Mouse (Mus musculus): ENCODE data around the gene Sec63.

Sec63 gene

DNA sequence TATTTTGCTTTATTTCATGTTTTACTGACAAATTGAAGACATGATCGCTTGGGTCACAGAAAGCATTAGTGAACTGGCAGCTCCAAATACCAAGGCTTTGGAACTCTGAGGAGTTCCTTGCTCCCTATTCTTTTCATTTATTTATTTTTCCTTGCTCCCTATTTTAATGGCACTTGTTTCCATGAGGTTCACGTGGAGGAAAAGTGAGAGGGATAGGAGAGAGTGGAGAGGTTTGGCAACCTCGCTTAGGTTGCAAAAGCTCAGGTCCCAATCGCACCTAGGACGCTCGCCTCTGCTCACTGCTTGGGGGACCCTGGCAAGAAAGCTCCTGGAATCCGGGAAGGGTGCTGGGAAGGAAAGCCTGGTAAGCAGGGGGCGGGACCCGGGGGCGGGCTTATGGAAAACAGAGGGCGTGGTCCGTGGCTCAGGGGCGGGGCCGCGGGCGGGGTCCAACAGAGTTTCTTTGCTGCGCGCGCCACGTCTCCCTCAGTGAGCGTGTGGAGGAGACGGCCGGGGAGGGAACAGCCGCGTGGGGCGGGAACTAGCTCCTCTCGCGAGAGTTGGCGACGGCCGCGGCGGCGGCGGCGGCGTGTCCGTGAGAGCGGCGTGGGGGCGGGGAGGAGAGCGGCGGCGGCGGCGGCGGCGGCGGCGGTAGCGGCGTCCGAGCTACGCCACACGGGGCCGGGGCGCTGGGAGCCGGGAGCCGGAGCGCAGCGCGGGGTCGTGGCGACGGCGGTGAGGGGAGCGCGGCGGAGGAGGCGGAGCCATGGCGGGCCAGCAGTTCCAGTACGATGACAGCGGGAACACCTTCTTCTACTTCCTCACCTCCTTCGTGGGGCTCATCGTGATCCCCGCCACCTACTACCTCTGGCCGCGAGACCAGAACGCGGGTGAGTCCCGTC, at the start of gene Sec63:
Sec63 (plus strand) TSS at position 498 of the 902 bp plus-strand sequence.
- DNase-seq (ENCODE audit: low spot score in 2 of 2) = peak; percentile 93 to 97

DNA sequence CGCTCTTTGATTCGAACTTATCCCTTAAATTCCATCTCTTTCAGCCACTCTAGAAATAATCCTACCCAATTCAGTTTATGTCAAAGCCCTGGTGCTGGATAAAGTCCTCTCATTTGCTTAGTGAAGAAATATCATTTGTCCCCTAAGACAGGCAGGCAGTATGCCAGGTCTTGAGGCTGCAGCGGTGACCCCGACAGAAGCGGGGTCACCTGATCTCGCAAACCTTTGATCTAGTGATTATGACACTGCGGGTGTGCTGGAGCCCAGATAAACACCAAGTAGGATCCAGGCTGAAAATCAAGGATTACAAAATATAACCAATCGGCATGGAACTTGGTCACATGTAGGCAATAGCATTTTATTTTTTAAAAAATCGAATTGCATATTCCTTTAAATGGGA, 46.6 kb upstream of the Sec63 start:
- DNase-seq (ENCODE audit: low spot score in 2 of 2) = no peak

DNA sequence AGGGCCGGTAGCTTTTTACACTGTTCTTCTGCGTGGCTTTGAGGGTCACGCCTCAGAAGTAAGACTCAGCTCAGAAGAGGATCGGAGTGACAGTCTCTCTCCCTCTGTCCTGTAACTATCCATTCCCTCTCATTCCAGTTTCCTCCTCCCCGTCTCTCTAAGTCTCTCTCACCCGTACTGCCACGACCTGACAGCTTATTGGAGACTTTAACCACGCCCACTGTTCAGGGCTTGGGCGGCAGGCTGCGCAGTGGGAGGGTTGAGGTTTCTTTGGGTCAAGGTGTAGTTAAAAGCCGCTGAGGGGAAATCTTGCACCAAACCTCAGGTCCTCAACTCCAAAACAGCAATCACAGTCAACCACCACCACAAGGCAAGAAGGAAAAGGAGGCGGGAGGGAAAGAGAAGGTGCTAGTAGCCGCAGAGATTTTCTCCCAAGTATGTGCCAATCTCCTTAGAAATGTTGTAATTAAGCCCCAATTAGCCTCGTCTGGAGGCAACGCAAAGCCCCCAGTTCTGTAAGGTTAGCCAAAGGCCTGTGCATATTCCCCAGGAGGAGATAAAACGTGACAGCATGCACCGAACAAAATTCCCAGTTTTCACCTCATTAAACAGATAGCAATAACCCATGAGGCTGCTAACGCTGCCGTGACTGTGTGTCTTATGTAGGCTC, 45.8 kb upstream of the Sec63 start:
- DNase-seq (ENCODE audit: low spot score in 2 of 2) = no peak

DNA sequence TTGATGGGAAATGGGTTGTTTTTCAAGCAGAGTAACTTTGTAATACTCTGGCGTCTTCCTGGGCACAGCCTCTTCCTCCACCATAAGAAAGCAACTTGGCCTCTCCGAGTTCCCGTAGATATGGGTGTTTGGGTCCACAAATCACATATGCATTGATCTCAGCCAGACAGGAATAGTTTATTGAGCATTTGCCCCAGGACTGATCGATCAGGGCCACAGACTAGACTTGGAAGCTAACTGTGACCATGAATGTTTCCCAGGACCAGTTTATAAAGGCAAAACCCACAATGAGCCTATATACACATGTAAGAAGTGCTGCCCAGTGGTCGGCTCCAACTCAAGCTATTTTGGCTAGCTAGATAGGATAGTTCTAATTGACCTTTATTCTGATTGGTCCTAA, 39.2 kb upstream of the Sec63 start:
- no peak for DNase-seq (ENCODE audit: low spot score in 2 of 2)

DNA sequence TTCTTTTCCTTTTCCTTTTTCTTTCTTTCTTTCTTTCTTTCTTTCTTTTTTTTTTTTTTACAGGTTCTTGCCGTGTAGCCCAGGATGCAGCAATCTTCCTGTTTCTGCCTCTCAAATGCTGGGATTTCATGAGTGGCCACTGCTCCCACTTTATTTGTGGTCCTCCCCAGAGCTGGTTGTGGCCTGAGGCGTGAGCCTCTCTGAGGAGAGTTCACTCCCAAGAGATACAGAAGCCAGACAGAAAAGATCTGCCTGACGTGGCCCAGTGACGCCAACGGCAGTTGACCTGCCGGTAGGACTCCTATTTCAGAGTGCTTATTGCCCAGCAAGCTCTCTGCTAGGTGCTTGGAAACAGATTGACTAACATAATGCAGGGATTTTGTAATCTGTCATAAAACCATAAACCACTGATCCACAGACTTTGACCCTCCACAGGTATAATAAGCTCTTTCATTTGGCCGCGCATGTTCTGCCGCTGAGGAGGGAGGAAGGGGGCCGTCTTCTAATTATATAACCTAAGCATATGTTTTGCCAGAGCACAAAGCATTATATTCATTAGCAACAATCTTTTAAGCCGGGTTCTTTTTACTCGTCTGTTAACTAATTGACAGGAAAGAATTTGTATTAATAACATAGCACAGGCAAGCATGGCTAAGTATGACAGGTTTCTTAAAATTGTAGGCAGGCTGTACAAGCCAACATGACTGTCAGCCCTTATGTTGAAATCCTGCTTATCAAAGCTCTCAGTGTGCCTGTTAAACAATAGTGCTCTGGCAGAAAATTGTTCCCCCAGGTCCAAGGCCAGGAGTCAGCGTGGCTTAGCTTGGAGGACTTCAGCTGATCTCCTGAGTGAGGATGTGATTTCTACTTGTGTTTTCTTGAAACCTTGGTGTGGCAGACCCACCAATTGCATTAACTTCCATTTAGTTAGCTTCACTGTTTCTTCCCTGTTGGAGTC, 37.7 kb upstream of the Sec63 start:
- no peak for DNase-seq (ENCODE audit: low spot score in 2 of 2)

DNA sequence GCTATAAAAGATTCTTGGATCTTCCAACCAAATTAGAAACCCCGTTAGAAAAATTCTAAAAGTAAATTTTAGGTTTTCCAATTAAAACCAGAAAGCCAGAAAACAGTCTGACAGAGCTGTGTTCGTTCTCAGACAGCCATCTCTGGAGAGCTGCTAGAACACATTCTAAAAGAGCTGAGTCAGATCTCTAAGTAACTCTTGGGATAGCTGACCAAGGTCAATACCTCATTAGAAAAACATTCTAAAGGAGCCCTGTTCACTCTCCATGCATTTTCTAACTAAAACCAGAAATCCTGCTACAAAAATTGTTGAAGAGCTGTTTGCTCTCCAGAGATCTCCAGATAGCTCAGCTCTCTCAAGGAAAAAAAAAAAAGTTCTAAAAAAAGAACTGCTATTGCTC, 31.7 kb upstream of the Sec63 start:
- no peak for DNase-seq (ENCODE audit: low spot score in 2 of 2)

DNA sequence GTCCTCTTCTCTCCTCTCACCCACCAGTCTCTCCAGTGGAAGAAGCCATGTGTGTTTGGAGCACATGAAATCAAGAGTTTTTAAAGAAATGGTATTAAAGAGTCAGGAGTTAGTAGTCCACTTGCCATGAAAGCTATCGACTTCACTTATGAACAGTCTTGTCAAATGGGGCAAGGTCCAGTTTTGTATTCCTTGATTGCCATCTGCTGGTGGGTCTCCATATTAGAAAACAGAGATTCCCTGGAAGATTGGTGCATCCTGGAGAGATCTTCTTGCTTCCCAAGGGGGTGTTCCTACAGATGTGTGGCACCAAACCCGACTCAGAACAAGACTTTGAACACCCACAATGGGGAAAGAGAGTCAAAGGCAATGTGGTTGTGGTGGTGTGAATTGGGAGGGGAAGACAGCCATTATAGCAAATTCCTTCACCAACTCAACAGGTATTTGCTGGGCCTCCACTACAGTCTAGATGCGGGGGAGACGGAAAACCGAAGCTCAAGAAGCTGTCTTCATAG, 26.7 kb upstream of the Sec63 start:
- peak in 1 of 2 experiments; percentile 21 for DNase-seq (ENCODE audit: low spot score in 2 of 2)

DNA sequence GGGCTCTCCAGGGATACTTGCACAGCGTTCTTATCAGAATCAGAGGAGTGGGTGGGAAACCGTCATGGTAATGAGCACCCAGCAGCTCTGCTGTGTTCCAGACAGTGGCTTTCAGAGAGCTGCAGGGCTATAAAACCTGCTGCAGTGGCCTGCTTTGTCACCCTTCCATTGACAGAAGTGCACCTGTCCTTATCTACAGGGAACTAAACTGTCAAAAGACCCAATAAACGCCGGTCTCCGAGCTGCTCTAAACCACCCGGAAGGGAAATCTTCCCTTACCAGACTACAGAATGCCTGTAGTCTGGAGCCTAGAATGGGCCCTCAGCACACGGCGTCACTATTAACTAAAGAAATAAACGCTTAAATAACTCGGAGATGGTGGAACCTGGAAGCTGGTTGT, 9.5 kb upstream of the Sec63 start:
- no peak for DNase-seq (ENCODE audit: low spot score in 2 of 2)

DNA sequence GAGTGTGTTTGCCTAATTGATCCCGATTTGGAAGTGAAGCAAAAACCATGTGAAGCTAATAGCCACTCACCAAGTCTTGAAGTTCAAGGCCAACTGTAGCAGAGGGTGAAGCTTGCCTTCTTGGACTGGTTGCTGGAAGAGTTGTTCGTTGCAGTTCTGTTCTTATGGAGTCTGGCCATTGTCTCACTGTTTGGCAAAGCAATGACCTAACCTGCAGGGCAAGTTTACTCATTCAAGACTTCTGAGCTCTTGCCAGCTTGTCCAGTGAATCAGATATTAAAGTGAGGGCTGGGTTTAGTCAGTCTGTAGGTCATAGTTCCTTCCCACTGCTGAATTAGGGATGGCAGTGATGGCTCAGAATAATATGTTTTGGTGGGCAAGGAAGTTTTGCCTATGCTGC, 7.0 kb upstream of the Sec63 start:
- no peak for DNase-seq (ENCODE audit: low spot score in 2 of 2)

DNA sequence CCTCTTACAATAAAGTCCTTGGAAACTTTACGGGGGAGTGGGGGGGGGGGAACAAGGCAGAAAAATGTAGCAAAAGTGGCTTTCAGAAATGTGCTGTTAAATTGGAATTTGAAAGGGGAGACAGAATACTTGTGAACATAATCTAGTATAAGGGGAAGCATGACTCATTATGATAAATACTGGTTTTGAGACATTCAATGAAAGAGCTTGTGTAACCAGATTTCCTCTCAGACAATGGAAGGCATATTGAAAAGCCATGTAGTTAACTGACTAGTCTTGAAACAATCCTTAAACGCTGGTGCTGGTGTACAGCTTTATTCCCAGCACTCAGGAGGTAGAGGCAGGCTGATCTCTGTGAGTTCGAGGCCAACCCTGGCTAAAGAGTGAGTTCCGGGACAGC, 1.6 kb upstream of the Sec63 start:
- DNase-seq (ENCODE audit: low spot score in 2 of 2) = no peak

DNA sequence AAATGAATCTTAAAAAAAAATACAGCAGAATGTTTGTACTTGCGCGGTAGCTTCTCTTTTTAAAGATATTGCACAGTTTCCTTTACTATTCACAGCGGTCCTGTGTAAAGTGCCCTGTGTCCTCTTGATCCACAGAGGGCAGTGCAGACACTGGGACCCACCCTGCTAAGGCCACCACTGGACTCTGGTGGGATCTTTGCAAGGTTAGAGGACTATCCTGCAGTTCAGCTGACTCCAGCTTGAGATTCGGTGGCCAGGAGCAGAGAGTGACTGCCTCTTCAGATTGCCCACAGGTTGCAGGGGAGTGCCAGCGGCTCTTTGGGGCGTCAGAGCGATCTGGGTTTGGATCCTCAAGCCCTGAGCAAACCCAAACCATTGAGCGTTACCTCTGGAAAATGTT, 967 bp upstream of the Sec63 start:
- DNase-seq (ENCODE audit: low spot score in 2 of 2) = peak in 1 of 2 experiments; percentile 9

DNA sequence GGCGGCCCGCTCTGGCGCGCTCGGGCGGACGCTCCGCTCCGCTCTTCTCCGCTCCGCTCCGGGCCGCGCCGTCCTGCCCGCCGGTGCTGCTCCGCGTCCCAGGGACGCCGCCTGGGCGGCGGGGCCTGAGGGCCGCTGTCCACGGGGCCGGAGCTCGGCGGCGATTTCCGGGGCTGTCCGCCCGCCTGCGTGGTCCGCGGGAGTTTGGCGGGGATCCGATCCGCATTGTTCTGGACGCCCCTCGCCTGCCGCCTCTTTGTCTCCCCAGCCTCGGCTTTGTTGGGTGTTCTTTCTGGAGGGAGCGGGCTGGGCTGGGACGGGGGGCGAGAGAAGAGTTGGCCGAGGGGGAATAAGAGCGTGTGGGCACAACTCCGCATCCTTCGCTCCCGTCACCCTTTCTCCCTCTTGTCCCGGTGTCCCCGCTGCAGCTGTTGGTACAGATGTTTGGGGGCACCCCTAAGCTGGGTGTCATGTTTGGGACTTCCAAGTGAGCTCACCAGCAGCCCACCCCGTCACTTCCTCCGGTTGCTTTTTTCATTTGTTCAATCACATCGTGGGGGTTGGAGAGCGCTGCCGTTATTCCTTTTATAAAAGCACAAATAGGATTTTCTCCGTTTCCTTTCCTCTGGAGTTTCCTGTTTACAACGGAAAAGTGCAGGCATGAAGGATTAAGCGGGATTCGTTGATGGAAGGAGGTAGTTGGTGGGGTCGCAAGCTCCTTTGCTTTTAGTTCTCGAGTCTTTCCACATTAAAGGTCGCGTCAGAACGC, 789 bp downstream of the Sec63 start:
- peak in 1 of 2 experiments; percentile 12 for DNase-seq (ENCODE audit: low spot score in 2 of 2)

DNA sequence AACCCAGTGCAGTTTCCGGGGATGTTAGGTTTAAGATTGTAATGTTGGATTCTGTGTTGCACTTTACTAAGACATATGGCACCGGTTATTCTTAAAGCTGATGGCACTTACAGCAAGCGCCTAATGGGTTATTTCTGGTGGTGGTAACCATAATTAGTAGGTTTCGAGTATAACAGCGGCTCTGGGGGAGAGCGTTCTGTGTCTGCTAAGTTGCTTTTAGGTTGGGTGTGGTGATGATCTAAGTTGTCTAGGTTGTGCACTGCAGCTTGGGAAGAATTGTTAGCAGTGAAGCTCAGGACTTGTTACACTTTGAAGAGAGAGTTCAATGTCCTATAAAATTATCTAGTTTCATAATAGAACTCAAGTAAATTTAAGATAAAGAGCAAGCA, 1.4 kb downstream of the Sec63 start:
- no peak for DNase-seq (ENCODE audit: low spot score in 2 of 2)

DNA sequence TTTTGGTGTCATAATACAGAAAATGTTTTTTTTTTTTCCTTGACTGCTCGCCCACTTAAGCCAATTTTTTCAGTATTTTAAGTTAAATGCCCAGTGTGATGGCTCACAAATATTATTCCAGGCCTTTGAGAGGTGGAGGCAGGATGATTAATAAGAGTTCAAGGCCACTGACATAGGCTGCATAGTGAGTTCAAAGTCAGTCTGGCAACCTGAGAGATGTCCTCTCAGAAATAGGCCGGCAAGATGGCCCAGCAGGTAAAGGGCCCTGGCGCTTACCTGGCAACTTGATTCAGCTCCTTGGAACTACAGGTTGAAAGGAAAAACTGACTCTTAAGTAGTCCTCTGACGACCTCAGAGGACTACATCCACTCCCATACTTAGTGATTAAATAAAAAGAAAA, 1.9 kb downstream of the Sec63 start:
- no peak for DNase-seq (ENCODE audit: low spot score in 2 of 2)

DNA sequence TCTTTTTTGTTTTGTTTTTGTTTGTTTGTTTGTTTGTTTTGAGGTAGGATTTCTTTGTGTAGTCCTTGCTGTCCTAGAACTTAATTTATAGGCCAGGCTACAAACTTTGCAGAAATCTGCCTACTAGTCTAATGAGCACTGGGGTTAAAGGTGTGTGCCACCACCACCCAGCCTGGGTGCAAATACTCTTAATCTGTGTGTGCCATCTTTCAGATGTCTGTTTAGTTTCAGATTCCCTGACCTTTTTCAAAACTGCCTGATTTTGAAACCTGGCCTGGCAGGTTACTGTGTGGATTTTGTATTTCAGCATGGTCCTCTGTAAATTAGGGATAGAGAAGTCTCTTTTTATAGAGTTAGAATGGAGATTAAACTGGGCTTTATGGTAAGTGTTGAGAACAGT, 4.0 kb downstream of the Sec63 start:
- DNase-seq (ENCODE audit: low spot score in 2 of 2) = no peak

DNA sequence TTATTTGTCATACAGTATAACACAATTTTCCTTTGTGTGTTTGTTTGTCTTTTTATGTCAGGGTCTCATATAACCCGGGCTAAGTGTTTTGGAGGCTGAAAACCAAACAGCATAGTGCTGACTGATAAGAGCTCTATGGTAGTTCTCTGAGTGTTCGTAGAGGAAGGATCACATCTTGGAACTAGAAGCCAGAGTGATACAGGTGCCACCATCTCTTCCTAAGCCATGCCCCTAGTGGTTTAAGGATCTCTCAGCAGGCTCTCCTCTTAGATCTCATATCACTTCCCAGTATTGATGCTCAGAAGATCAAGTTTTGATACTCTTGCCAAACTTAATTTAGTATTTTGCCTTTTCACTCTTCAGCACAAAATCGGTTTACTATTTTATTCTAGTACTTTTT, 14.2 kb downstream of the Sec63 start:
- DNase-seq (ENCODE audit: low spot score in 2 of 2) = no peak

DNA sequence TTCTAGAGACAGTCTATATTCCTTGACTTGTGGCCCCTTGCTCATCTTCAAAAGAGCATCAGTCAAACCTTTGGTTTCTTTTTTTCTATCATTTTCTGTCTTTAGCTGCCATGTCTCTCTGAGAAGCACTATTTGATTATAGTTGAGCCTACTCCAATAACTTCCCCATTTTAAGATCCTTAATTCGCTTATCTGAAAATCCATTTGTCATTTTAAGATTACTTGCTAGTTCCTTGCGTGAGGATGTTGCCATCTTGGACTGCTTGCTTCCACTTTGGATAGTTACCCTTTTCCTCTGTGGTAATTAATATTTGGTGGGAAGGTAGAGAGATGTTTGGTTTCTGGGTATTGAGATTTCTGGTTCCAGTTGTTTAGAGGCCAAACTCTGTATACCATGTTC, 19.5 kb downstream of the Sec63 start:
- DNase-seq (ENCODE audit: low spot score in 2 of 2) = no peak

DNA sequence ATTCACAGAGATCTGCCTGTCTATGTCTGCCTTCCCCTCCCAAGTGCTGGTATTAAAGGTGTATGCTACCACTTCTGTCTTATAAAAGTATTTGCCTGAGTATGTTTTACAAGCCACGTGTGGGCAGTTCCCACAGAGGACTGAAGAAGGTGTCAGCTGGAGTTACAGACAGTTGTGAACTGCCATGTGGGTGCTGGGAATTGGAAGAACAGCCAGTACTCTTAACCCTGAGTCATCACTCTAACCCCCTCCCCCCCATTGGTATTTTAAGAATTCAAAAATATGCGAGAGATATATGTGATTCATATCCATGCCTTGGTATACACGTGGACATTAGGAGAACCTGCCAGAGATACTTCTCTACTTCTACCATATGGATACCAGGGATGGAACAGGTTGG, 20.4 kb downstream of the Sec63 start:
- no peak for DNase-seq (ENCODE audit: low spot score in 2 of 2)

DNA sequence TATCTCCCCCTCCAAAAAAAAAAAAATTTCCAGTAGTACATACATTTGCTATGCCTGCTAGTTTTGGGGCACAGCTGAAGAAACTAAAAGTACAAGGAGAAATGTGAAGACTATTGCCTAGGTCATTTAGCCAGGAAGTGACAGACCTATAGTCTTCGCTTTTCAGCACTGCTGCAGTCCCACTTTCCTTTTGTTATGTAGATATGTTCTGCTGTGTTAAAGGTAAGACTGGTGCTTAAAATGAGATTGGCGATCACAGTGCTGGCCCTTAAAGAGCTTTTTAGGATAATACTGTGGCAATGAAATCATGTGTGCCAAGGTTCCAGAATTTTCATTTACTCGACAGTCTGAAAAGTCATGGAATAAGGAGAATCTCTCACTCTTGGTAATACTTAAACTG, 39.6 kb downstream of the Sec63 start:
- no peak for DNase-seq (ENCODE audit: low spot score in 2 of 2)

DNA sequence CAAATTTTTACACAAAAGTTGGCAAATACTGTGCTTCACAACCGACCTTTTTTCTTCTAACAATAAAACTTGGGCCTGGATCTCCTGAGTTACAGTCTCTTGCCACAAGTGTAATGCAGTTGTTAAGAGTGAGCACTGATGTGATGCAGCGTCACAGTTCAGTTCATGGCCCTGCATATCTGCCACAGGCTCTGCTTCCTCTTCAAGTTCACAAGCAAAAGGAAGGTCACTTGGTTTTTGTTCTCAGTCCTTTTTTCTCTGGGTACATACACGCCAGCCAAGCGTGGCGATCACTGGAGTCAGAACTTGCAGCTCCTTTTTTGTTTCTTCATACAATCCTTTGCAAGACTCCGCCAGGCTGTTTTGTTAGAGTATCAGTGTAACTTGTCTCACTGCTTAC, 64.6 kb downstream of the Sec63 start:
- no peak for DNase-seq (ENCODE audit: low spot score in 2 of 2)

DNA sequence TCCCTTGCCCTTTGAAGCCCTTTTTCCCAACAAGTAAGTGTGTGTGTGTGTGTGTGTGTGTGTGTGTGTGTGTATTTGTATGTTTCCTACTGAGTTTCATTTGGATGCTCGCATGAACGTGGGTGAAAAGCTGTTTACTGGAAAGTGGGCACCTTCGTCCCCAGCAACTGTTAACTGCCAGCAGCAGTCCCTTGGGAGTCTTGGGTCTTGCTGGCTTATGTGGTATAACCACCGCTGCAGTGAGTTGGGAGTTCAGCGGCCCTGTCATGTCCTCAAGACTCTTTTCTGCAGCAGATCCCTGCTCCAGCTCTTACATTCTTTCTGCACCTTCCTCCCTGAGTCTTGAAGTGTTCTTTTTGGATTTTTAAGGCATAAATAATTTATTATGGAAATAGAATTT, 65.9 kb downstream of the Sec63 start:
- no peak for DNase-seq (ENCODE audit: low spot score in 2 of 2)

Measured in frontal cortex, postnatal 14 days (tissue).